Mouse (Mus musculus): Measurements from ENCODE around the gene Cfap54.

Gene Cfap54

DNA sequence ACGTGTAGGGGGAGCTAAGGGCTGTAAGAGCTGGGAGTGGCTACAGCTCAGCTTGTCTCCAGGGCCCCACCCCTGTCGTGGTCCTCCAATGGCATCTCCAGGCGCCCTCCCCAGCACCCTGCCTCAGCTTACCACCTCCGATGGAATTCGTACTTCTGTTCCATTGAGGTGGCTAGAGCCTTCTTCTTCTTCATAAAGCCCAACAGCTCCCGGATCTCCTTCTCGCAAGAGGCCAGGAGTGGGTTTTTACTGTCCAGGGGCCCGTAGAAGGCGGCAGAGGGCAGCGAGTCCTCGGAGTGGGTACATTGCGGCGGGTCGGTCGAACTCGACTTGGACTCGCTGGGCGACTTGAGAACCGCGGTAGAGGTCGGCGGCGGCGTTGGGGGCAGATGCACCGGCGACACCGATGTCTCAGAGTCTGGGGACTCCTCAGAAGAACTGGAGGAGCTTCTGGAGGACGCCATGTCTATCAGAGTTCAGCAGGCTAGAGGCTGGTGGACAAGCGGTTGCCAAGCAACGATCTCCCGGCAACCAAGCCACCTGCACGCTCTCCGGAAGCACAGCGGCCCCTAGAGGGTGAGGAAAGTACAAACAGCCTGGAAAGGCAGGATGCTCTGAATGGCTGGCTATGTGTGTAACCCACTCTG lies at the start of gene Cfap54:
TSS of gene Cfap54 (minus strand) at position 486 of the 647 bp plus-strand sequence.
- DNase-seq (ENCODE audit: low spot score in 2 of 2), result peak; percentile 79 to 89

DNA sequence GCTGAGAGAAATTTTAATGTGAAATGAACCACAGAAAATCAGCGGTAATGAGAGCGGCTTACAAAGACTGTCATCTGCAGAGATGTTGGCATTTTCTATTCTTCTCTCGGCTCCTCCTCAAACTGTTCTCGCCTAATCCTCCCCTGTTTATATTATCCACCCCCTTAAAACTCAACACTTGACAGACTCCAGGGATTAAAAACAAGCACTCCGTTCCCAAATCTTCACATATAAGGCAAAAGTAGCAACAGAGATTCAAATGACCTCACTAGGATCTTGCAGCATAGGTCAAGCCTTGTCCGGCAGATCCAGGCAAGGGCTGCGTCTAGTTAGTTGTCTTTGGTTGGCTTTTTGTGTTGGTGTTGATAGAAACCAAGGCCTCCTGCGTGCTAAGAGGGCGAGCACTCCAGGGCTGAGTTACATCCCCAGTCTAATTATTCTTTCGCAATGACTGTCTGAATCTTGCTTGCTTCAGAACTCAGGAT lies 49.1 kb upstream of the Cfap54 start:
- DNase-seq (ENCODE audit: low spot score in 2 of 2), result no peak

DNA sequence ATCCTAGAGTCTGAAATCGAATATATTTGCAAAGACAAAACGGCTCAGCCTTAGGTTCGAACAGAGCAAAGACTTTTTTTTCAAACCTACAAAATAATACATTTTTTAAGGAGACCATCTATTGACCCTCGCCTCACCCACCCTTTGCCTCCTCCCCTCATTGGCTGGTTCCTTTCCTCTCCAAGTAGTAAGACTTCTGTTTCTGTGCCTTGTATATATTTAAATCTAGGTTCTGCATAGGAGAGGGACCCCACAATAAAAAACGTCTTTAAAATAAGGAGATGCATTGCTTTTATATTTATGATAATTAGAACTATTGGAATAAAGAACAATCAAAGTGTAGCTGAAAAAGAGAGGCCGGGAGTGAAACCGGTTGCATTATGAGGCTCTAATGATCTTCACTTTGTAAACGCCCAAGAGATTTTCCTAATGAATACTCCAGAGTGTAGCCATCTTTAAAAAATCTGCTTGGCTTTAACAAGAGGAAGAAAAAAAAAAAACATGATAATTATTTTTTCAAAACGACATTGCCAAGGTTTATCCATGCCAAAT lies 48.6 kb upstream of the Cfap54 start:
- no peak for DNase-seq (ENCODE audit: low spot score in 2 of 2)

DNA sequence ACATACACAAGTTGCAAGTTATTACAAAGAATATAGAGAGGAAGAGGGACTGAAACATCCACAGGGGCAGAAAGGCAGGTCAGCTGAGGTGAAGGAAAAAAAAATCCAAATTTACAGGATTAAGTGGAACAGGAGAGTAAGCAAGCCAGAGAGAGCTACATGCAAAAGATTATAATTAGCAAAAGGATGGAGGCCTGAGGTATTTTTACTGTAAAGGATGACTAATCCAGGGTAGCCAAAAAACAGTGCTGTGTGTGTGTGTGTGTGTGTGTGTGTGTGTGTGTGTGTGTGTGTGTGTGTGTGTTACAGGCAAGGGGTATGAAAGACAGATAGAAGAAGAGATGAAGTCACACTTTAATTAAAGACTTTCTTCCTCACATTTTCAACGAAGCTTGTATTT lies 47.9 kb upstream of the Cfap54 start:
- no peak for DNase-seq (ENCODE audit: low spot score in 2 of 2)

DNA sequence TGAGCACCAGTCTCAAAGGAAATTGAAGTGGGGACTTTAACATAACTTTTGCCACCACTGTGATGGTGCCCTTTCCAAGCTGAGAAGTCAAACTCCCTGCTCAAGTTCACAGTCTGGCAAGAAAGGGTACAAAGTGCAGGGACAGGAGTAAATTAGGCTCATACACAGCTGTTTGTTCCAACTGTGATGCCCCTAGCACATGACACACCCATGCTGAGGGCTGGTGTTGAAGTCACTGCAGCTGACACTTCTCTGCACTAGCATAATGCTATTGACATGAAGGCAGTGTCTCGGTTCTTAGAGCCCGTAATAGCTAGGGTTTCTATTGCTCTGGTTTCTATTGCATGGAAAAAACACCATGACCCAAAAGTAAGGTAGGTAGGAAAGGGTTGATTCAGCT lies 47.1 kb upstream of the Cfap54 start:
- no peak for DNase-seq (ENCODE audit: low spot score in 2 of 2)

DNA sequence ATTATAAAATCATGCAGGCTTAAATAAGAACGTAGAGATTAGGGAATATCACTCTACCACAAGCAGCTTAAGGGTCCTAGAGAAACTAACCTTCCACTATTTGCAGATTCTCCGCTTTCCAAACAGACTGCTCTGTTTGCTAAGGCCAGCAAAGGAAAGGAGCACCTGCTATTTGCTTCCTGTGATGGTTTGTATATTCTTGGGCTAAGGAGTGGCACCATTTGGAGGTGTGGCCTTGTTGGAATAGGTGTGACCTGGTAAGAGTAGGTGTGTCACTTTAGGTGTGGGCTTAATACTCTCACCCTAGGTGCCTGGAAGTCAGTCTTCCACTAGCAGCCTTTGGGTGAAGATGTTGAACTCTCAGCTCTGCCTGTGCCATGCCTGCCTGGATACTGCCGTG lies 44.6 kb upstream of the Cfap54 start:
- DNase-seq (ENCODE audit: low spot score in 2 of 2), result no peak

DNA sequence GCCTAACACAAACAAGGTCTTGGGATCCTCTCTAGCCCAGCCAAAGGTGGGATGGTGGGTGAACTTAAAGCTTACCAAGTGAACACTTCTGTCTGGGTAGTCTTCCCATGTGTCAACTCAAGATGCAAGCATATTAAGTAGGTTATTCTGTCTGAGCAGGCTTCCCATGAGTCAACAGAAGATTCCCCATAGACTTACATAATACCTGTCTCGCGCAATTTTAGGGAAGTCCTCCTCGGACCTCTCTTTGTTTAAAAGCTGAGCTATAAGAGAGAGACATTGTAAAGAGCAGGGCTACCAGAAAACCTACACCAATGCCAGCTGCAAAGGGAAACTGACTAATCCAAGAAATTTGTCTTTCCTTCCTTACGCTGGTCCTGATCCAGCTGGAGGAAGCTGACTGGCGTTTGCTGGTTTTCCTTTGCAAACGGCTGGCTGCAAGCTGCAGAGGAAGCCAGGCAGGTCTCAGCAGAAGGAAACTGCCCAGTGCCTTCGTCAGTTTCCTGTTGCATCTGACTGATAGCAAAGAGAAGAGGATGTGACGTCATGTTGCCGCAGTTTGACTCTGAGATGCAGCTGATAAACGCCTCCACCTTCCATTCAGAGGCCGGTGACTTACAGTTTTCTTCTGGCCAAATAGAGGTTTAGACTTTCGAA lies 42.7 kb upstream of the Cfap54 start:
- no peak for DNase-seq (ENCODE audit: low spot score in 2 of 2)

DNA sequence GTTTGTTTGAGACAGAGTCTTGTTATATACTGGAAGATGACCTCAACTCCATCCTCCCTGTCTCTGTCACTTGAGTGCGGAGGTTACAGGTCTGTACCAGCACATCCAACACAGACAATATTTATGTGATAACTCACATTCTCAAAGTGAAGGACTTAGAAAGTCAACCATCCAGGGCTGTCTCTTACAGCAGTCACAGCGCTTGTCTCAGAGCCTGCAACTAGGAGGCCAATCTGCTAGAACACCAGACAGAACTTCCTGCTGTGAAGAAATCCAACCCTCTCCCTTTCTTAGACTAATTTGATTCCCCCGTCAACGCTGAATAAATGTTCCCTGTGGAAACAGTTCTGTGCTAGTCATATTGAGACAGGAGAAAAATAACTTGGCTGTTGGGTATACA lies 41.9 kb upstream of the Cfap54 start:
- DNase-seq (ENCODE audit: low spot score in 2 of 2), result no peak

DNA sequence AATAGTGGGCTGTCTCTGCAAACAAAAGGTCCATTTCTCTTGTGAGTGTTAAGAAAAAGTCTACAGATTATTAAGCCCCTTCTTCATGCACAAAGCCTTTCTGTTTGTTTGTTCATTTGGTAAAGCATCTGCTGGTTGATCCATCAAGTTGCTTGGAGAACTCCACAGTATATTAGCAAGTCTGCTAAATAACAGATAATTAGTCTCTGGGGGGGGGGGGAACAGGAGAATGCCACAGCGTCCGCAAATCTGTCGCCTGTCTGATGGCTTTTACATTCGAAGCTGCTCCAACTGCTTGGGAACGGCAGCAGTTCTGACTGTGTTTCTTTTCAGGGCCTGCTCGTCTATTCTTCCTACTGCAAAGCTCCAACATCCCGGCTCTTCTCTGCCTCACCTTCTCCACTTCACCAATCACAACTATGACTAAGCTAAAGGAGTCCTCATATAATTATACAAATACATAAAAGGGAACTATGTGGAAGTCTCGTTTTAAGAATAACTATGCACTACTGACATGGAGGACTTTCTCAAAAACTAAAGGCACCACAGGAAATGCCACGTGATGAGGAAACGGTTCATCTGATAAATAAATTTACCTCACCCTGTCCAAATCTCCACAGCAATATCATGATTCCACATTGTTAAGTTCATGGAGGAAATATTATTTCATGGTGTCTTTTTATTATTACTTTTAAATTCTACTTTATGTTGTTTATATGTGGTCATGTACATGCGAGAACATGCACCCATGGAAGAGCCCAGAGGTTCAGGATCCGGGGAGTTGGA lies 41.2 kb upstream of the Cfap54 start:
- no peak for DNase-seq (ENCODE audit: low spot score in 2 of 2)

DNA sequence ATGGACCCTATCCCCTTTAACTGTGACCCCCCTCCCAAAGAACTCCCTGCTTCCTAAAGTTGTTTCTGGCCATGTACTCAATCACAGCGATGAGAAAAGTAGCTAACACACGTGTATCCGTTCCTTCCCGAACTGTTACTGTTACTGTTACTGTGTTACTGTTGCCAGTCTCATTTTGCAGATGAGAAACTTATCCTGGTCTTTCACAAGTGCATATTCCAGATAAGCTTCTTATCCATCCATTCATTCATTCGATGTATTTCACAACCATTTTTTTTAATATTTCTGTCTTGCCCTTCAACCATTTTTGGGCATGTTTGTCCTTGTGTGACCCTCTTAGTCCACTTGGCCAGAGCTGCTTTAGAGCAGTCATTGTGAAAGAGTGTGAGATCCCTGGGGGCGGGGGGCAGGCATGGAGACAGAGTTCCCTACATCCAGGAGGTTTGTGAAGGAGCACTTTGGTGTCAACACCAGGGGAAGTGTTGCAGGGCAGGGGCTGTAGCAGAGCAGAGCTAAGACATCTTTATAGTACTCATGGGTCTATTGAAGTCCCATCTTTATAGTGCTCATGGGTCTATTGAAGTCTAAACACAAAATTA lies 39.9 kb upstream of the Cfap54 start:
- DNase-seq (ENCODE audit: low spot score in 2 of 2), result no peak

DNA sequence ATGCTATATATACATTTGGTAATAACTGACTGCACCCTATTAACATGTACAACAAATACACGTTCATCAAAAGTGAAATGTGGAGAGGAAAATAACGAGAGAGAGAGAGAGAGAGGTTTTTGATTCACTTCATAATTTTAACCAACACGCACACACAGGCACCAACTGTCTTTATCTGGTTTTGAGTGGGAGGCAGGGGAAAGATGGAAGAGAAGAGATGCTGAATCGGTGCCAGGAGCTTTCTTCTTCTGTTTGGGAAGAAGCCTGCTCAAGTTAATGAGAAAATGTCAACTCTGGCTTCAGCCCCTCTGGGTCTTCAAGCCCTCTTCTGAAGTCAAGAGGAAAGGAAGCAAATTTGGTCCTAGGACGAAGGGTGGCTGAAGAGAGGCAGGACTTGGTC lies 38.4 kb upstream of the Cfap54 start:
- DNase-seq (ENCODE audit: low spot score in 2 of 2), result no peak

DNA sequence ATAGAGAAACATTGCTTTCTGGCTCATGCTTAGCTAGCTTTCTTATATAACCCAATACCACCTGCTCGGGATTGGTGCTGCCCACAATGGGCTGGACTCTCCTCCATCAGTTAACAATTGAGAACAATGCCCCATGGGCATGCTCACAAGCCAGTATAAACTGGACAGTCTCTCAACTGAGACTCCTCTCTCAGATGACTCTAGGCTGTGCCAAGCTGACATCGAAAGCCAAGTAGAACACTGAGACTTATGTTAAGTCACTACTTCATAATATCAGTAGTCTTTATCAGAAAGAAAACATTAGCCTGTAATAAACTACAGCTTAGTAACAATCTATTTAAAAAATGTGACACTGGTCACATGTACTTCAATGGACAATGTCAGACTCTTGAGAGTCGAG lies 35.2 kb upstream of the Cfap54 start:
- DNase-seq (ENCODE audit: low spot score in 2 of 2), result no peak

DNA sequence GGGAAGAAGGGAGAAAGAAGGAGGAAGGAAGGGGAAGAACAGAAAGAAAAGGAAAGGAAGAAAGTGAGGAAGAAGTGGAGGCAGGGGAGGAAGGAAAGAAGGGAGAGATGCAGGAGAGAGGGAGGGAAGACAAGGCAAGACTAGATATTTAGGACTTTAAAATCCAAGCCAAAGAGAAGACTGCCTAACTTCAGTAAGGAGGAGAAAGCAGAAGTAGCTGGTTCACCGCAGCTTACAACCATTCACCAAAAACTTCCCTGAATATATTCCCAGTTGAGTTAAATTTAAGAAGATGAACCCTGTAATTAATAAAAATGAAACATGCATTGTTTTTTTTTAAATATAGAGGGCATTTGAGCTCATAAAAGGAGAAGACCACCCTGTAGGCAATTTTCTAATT lies 34.3 kb upstream of the Cfap54 start:
- no peak for DNase-seq (ENCODE audit: low spot score in 2 of 2)

DNA sequence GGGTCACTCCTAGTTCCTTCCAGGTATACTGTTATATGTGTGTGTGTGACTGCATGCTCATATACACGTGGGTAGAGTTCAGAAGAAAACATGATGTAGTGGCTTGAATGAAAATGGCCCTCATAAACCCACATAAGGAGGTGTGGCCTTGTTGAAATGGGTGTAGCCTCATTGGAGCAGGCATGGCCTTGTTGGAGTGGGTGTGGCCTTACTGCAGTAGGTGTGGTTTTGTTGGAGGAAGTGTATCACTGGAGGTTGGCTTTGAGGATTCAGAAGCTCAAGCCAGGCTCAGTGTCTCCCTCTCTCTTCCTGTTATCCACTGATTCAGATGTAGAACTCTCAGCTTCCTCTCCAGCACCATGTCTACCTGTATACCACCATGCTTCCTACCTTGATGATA lies 33.4 kb upstream of the Cfap54 start:
- no peak for DNase-seq (ENCODE audit: low spot score in 2 of 2)

DNA sequence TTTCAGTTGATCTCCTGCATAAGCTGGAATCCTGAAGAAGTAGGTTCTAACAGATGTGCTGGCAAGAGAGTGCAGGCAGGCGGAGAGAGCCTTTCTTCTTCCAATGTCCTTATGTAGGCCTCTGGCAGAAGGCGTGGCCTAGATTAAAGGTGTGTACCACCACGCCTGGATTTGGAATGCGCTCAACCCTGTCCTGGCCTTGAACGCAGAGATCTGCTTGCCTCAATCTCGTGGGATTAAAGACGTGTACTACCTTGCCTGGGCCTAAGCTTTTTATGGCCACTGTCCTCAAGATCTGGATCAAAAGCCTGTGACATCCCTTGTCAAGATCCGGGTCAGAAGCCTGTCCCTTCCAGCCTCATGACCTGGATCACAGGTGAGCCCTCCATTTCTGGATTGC lies 32.5 kb upstream of the Cfap54 start:
- no peak for DNase-seq (ENCODE audit: low spot score in 2 of 2)

DNA sequence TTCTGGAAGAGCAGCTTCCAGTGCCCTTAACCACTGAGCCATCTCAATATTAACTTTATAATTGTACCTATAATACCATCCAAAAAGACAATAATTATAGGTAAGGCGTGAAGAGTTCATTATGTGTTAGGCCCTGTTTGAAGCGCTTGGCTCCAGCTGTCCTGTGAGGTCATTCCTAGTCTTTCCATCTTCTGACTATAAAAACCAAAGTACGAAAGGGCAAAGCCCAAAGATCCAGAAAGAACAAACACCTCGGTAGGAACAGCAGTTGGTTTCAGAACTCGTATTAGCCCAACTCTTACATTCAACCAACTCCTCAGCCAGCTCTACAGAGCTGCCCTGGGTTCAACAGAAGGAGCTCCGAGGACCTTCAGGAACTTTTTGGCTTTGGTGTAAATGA lies 30.6 kb upstream of the Cfap54 start:
- DNase-seq (ENCODE audit: low spot score in 2 of 2), result no peak

DNA sequence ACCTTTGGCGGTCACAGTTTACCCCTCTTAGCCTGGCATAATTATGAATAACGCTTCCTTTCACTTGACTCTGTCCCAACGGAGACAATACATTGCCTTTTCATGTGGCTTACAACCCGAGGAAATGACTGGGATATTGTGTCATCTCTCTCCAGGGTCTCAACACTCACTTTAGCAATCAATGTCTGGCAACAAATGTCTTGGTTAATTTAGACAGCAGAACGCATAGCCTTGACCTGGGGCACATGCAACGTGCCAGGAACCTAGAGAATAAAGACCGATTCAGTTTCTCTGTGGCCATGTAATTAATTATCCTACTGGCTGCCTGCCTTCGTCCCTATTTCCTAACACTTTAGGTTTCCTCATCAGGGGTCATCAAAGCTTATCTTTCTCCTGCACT lies 30.0 kb upstream of the Cfap54 start:
- no peak for DNase-seq (ENCODE audit: low spot score in 2 of 2)

DNA sequence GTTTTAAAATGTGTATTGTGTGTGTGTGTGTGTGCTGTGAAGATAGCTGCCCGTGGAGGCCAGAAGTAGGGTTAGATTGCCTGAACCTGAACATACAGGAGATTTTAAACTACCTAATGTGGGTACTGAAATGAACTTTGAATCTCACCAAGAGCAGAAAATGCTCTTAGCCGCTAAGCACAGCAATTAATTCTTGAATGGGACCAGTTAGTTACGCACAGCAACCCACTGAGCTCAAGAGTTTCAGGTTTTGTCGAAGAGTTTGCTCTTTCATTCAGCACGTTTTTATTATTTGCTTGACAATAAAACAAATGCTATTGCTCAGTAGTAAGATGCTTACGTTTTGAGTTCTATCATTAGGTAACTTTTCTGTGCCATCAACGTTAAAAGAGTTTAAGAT lies 23.9 kb upstream of the Cfap54 start:
- no peak for DNase-seq (ENCODE audit: low spot score in 2 of 2)

DNA sequence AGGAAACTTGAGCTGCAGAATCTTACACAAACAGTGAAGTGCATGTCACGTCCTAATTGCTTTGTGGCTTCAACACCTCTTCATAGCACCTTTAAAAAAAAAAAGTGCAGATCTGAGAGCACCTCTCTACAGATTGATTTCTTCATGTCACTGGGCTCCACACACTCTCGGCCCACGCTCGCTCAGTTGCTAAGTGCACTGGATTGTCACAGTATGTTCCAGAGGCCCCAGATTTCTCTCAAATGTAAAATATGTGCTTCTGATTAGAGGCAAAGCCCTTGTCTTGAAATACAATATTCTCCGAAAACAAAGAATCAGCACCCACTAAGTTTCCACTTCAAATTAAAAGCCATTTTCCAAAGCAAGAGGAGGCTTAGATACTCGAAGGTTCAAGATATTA lies 22.9 kb upstream of the Cfap54 start:
- DNase-seq (ENCODE audit: low spot score in 2 of 2), result no peak

DNA sequence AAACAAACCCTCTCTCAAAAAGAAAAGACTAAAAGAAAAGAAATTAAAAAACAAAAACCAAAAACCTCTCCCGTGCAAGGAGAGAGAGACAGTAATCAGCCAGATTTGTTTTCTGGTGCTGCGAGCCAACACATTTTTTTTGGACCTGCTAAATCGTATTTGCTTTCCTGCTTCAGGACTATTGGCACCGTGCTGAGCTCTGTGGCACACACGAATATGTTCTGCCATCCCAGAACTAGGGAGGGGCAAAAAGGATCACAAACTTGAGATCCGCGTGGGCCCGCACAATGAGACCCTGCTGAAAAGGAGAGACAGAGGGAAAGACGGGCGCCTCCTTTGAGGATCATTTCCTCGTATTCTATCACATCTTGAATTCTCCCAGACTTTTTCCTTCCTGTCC lies 22.3 kb upstream of the Cfap54 start:
- no peak for DNase-seq (ENCODE audit: low spot score in 2 of 2)

DNA sequence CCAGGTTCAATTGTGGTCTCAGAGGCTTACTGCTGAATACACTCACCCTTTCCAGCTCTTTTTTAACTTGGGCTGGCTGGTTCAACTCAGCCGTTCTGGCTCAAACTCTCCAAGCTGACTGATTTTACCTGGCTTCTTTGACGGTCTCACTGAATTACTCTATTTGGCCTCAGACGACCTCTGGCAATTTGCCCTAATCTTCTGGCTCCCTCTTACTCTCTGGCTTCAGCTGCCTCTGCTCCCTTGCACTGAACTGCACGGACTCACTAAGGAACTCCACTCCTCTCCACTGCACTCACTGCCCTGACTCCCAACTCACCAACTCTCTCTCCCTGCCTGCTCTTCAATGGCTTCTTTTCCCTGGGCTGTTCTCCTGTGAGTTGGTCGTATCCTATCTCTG lies 20.9 kb upstream of the Cfap54 start:
- no peak for DNase-seq (ENCODE audit: low spot score in 2 of 2)

DNA sequence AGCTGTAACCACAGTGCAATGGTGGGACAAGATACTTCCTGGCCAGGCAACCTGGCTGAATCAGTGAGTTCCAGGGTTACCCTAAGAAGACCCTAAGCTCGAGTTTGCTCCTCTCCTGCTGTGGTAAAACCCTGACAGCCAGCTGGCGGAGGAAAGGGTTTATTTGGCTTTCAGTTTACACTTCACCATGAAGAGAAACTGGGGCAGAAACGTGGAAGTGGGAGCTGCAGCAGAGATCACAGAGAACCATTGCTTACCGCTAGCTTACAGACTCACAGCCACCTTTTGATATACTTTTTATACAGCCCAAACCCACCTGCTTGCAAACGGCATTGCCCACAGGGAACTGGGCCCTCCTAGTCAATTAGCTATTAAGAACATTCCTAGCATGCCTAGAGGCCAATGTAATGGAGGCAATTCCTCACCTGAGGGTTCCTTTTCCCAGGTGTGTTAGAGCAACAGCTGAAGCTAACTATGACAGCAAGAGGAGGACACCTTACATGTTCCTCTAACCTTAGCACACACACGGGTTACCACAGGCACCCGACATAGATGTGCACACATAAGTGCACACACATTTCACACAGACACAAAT lies 16.9 kb upstream of the Cfap54 start:
- no peak for DNase-seq (ENCODE audit: low spot score in 2 of 2)
